9 mouse cellular contexts compared by ENCODE assay signal in genomic region chr10:63156919-63157318, GRCm38 (mm10). TPM values are rescaled to one million over a fixed set of nuclear protein-coding genes. Genes with fewer than 3 reads are reported as not detected.
DNase-seq lines count a peak whose midpoint lies in the region; ATAC-seq lines count a peak whose summit lies in the region.
"Had no signal": no experiment of that assay in that cellular context is flagged by ENCODE, and none has a peak within 500 bp of the region (broad histone marks: within the 10 kb centered on the region; RNA-seq: fewer than 3 reads in every experiment).

No protein-coding gene starts in this region.

- ATAC-seq in frontal cortex, adult (ENCODE audit: low TSS enrichment): peak; percentile 82

- H3K27me3 ChIP-seq in forebrain, embryonic 10.5 days (ENCODE audit: poor library complexity, severe bottlenecking): no peaks in the 10 kb centered on the region
- H3K27me3 ChIP-seq: midbrain, embryonic 12.5 days had no signal

- H3K9me3 ChIP-seq in forebrain, embryonic 10.5 days: no peaks in the 10 kb centered on the region
- H3K9me3 ChIP-seq: midbrain, embryonic 12.5 days had no signal

- DNase-seq in heart, adult 18-20 months: peak; percentile 71 to 83
- DNase-seq in layer of hippocampus, adult 8-10 months (ENCODE audit: low spot score in 2 of 2): peak; percentile 75 to 81
- DNase-seq in lung, postnatal 4 days: peak; percentile 12 to 44
- DNase-seq in forebrain, embryonic 10.5 days (ENCODE audit: extremely low spot score, low spot score): no peak
- DNase-seq in cerebellum, adult 9-10 months: no peak
- DNase-seq in liver: no peak
- DNase-seq in cerebellum, postnatal 4 days (ENCODE audit: low spot score in 2 of 2): no peak

- no peaks in the 10 kb centered on the region for H3K4me1 ChIP-seq in forebrain, embryonic 10.5 days
- H3K4me1 ChIP-seq: midbrain, embryonic 12.5 days had no signal

- no peaks in the 10 kb centered on the region for H3K36me3 ChIP-seq in forebrain, embryonic 10.5 days (replicated peaks)
- H3K36me3 ChIP-seq: midbrain, embryonic 12.5 days had no signal

- WGBS in forebrain, embryonic 10.5 days: 71% methylated on average over 4 of the region's 4 CpGs

- H3K27ac ChIP-seq in forebrain, embryonic 10.5 days: no peak overlapping the region
- H3K27ac ChIP-seq: midbrain, embryonic 12.5 days had no signal

- no peak overlapping the region for H3K4me3 ChIP-seq in forebrain, embryonic 10.5 days
- H3K4me3 ChIP-seq: midbrain, embryonic 12.5 days had no signal

RNA-seq across cellular contexts. Expression of gene Mypn, which starts 46.8 kb away (rescaled TPM):
- total RNA-seq in heart, adult 18-20 months (2021): 100 to 1,000 TPM in 1 of 2 experiments, 10 to 100 TPM in 1; 94.1 to 106 TPM
- total RNA-seq in layer of hippocampus, adult 8-10 months (2022): 1 to 10 TPM; 1.7 to 2.2 (median 2.0) TPM
- polyA plus RNA-seq in forebrain, embryonic 10.5 days (2016; fragmentation: Nextera tagmentation; extraction: Ambion mirVana): 0.05 and 0.11 TPM in 2 replicates

RNA-seq across cellular contexts. Expression of gene Atoh7, which starts 57.5 kb away (rescaled TPM):
- not detected for total RNA-seq in heart, adult 18-20 months (2021)
- 1 to 10 TPM; 1.4 to 3.5 (median 2.0) TPM for total RNA-seq in layer of hippocampus, adult 8-10 months (2022)
- 0.55 and 0.73 TPM in 2 replicates for polyA plus RNA-seq in forebrain, embryonic 10.5 days (2016; fragmentation: Nextera tagmentation; extraction: Ambion mirVana)

Comparison
In these comparisons a context has a peak if more than half of its experiments do, and no peak if none do; other contexts are left out.
1. DNase-seq: peak in heart, adult 18-20 months (2 of 2), layer of hippocampus, adult 8-10 months (2 of 2) and lung, postnatal 4 days (2 of 2); none in forebrain, embryonic 10.5 days (single experiment), cerebellum, adult 9-10 months (single experiment), liver (single experiment) and cerebellum, postnatal 4 days (0 of 2).
2. RNA of gene Mypn, which starts 46.8 kb away (total RNA-seq): 94.1 to 106 TPM in heart, adult 18-20 months; 1.7 to 2.2 TPM in layer of hippocampus, adult 8-10 months; every median in the first group is over 10 times any median in the second.